ENCODE assay signal across 20 mouse cellular contexts in genomic region chr1:165748053-165748452, GRCm38 (mm10). TPM values are rescaled to one million over a fixed set of nuclear protein-coding genes. Genes with fewer than 3 reads are reported as not detected.
DNase-seq lines count a peak whose midpoint lies in the region; ATAC-seq lines count a peak whose summit lies in the region.
"Had no signal": no experiment of that assay in that cellular context is flagged by ENCODE, and none has a peak within 500 bp of the region (broad histone marks: within the 10 kb centered on the region; RNA-seq: fewer than 3 reads in every experiment).

No protein-coding gene starts in this region.

- H3K9ac ChIP-seq in kidney, embryonic 15.5 days = no peak overlapping the region
- H3K9ac ChIP-seq in neural tube, embryonic 12.5 days = no peak overlapping the region
- H3K9ac ChIP-seq in neural tube, embryonic 15.5 days (replicated peaks) = no peak overlapping the region
- H3K9ac ChIP-seq: forebrain, postnatal 0 days had no signal

- peak; percentile 70 for DNase-seq in heart, embryonic 10.5 days (ENCODE audit: low spot score)
- no peak for DNase-seq in heart, postnatal 36 days
- DNase-seq in kidney, postnatal 25 days = no peak
- no peak for DNase-seq in gastrocnemius, postnatal 36 days
- no peak for DNase-seq in adrenal gland, postnatal 25 days
- DNase-seq: adrenal gland, postnatal 36 days; cerebellum, adult 9-10 months; forebrain, postnatal 0 days; gastrocnemius, postnatal 10 days; kidney, adult 11 months; lung, adult 18-20 months; thymus, adult 18-20 months had no signal

- peak overlapping the region; percentile 20; the same call in 1 of the 2 replicates for H3K4me2 ChIP-seq in kidney, embryonic 15.5 days
- H3K4me2 ChIP-seq in neural tube, embryonic 12.5 days (replicated peaks) = no peak overlapping the region
- no peak overlapping the region for H3K4me2 ChIP-seq in neural tube, embryonic 15.5 days

- 37% methylated on average over 11 of the region's 11 CpGs for WGBS in heart, embryonic 10.5 days
- WGBS in kidney, embryonic 15.5 days = 10% methylated on average over 11 of the region's 11 CpGs
- WGBS in neural tube, embryonic 12.5 days = 39% methylated on average over 11 of the region's 11 CpGs
- 39% methylated on average over 11 of the region's 11 CpGs for WGBS in neural tube, embryonic 15.5 days

- no peak overlapping the region for H3K27ac ChIP-seq in heart, embryonic 10.5 days
- 0 out of 2 replicates have a peak overlapping the region, but pooled peaks have one; percentile 18 for H3K27ac ChIP-seq in kidney, embryonic 15.5 days
- H3K27ac ChIP-seq in neural tube, embryonic 12.5 days = no peak overlapping the region
- H3K27ac ChIP-seq in neural tube, embryonic 15.5 days (replicated peaks) = no peak overlapping the region
- H3K27ac ChIP-seq: hindbrain, embryonic 10.5 days had no signal

- ATAC-seq in kidney, embryonic 15.5 days (replicated peaks; ENCODE audit: low FRiP score) = peak; percentile 87
- ATAC-seq in neural tube, embryonic 12.5 days (ENCODE audit: low FRiP score, low read depth) = 0 out of 2 replicates have a peak, but pooled peaks have one; percentile 33
- ATAC-seq in neural tube, embryonic 15.5 days (ENCODE audit: low FRiP score) = no peak
- ATAC-seq: activated CD4-positive, CD25-positive, alpha-beta regulatory T cell, adult 4 months; forebrain, postnatal 0 days had no signal

- no peak overlapping the region for H3K4me3 ChIP-seq in heart, embryonic 10.5 days
- H3K4me3 ChIP-seq in kidney, embryonic 15.5 days (replicated peaks) = no peak overlapping the region
- no peak overlapping the region for H3K4me3 ChIP-seq in neural tube, embryonic 12.5 days
- H3K4me3 ChIP-seq in neural tube, embryonic 15.5 days (replicated peaks) = no peak overlapping the region
- H3K4me3 ChIP-seq: erythroblast, embryonic 14.5 days; hindbrain, embryonic 10.5 days; megakaryocyte, embryonic 14.5 days had no signal

- no peaks in the 10 kb centered on the region for H3K36me3 ChIP-seq in heart, embryonic 10.5 days
- no peaks in the 10 kb centered on the region for H3K36me3 ChIP-seq in kidney, embryonic 15.5 days
- H3K36me3 ChIP-seq in neural tube, embryonic 12.5 days = no peaks in the 10 kb centered on the region
- no peaks in the 10 kb centered on the region for H3K36me3 ChIP-seq in neural tube, embryonic 15.5 days
- H3K36me3 ChIP-seq: hindbrain, embryonic 10.5 days had no signal

- intact Hi-C loops in heart, postnatal 36 days (cut with DNase I) = no loop called here
- intact Hi-C loops in gastrocnemius, postnatal 36 days (cut with DNase I) = no loop called here

- H3K9me3 ChIP-seq in heart, embryonic 10.5 days = no peaks in the 10 kb centered on the region
- H3K9me3 ChIP-seq in kidney, embryonic 15.5 days (replicated peaks) = no peaks in the 10 kb centered on the region
- no peaks in the 10 kb centered on the region for H3K9me3 ChIP-seq in neural tube, embryonic 12.5 days
- no peaks in the 10 kb centered on the region for H3K9me3 ChIP-seq in neural tube, embryonic 15.5 days (replicated peaks)
- H3K9me3 ChIP-seq: hindbrain, embryonic 10.5 days; megakaryocyte, embryonic 14.5 days had no signal

- H3K4me1 ChIP-seq in heart, embryonic 10.5 days = peaks cover 26% of the 10 kb centered on the region
- H3K4me1 ChIP-seq in kidney, embryonic 15.5 days = peaks cover 13% of the 10 kb centered on the region
- H3K4me1 ChIP-seq in neural tube, embryonic 12.5 days = no peaks in the 10 kb centered on the region
- no peaks in the 10 kb centered on the region for H3K4me1 ChIP-seq in neural tube, embryonic 15.5 days

- H3K27me3 ChIP-seq in heart, embryonic 10.5 days (ENCODE audit: insufficient read depth, poor library complexity, severe bottlenecking) = no peaks in the 10 kb centered on the region
- H3K27me3 ChIP-seq in kidney, embryonic 15.5 days = peaks cover 15% of the 10 kb centered on the region; the same call in 1 of the 2 replicates
- no peaks in the 10 kb centered on the region for H3K27me3 ChIP-seq in neural tube, embryonic 12.5 days (replicated peaks)
- no peaks in the 10 kb centered on the region for H3K27me3 ChIP-seq in neural tube, embryonic 15.5 days (replicated peaks)

RNA-seq across cellular contexts. Expression of gene Creg1, which starts 15.5 kb away (rescaled TPM):
- polyA plus RNA-seq in heart, embryonic 10.5 days (2016; fragmentation: Nextera tagmentation; extraction: Ambion mirVana) = 76.2 and 85.1 TPM in 2 replicates
- total RNA-seq in heart, postnatal 36 days (2021) = 10 to 100 TPM; 78.3 to 93.2 TPM
- polyA plus RNA-seq in kidney, embryonic 15.5 days (2015; fragmentation: Nextera tagmentation; extraction: Ambion mirVana) = 54.4 and 58.4 TPM in 2 replicates
- polyA plus RNA-seq in neural tube, embryonic 12.5 days (2016; fragmentation: Nextera tagmentation; extraction: Ambion mirVana) = 33.0 and 33.1 TPM in 2 replicates
- polyA plus RNA-seq in neural tube, embryonic 15.5 days (2015; fragmentation: Nextera tagmentation; extraction: Ambion mirVana) = 45.7 and 47.1 TPM in 2 replicates
- total RNA-seq in gastrocnemius, postnatal 36 days (2021) = 10 to 100 TPM; 47.7 to 55.7 TPM
- 49.1 and 54.8 TPM in 2 replicates for total RNA-seq in adrenal gland, postnatal 25 days (2021)

RNA-seq across cellular contexts. Expression of gene Rcsd1, which starts 38.5 kb away (rescaled TPM):
- polyA plus RNA-seq in heart, embryonic 10.5 days (2016; fragmentation: Nextera tagmentation; extraction: Ambion mirVana) = 100 and 130 TPM in 2 replicates
- 10 to 100 TPM; 74.2 to 80.7 TPM for total RNA-seq in heart, postnatal 36 days (2021)
- polyA plus RNA-seq in kidney, embryonic 15.5 days (2015; fragmentation: Nextera tagmentation; extraction: Ambion mirVana) = 56.2 and 57.8 TPM in 2 replicates
- 13.8 and 15.2 TPM in 2 replicates for polyA plus RNA-seq in neural tube, embryonic 12.5 days (2016; fragmentation: Nextera tagmentation; extraction: Ambion mirVana)
- 8.1 and 29.8 TPM in 2 replicates for polyA plus RNA-seq in neural tube, embryonic 15.5 days (2015; fragmentation: Nextera tagmentation; extraction: Ambion mirVana)
- 10 to 100 TPM; 96.2 to 99.4 TPM for total RNA-seq in gastrocnemius, postnatal 36 days (2021)
- 16.1 and 19.1 TPM in 2 replicates for total RNA-seq in adrenal gland, postnatal 25 days (2021)

RNA-seq across cellular contexts. Expression of gene Cd247, which starts 40.4 kb away (rescaled TPM):
- 0.23 and 0.38 TPM in 2 replicates for polyA plus RNA-seq in heart, embryonic 10.5 days (2016; fragmentation: Nextera tagmentation; extraction: Ambion mirVana)
- under 1 TPM; 0.76 to 0.80 TPM for total RNA-seq in heart, postnatal 36 days (2021)
- polyA plus RNA-seq in kidney, embryonic 15.5 days (2015; fragmentation: Nextera tagmentation; extraction: Ambion mirVana) = 0.66 and 0.69 TPM in 2 replicates
- polyA plus RNA-seq in neural tube, embryonic 12.5 days (2016; fragmentation: Nextera tagmentation; extraction: Ambion mirVana) = 1.2 and 1.8 TPM in 2 replicates
- polyA plus RNA-seq in neural tube, embryonic 15.5 days (2015; fragmentation: Nextera tagmentation; extraction: Ambion mirVana) = 0.70 and 7.6 TPM in 2 replicates
- 1 to 10 TPM in 1 of 2 experiments, under 1 TPM in 1; 0.67 to 2.3 TPM for total RNA-seq in gastrocnemius, postnatal 36 days (2021)
- 0.30 TPM in 1 of 2 replicates, not detected in the other for total RNA-seq in adrenal gland, postnatal 25 days (2021)
- total RNA-seq: left cerebral cortex, adult 8-10 months had no signal
